Mouse (Mus musculus) CH12.LX (cell line): ENCODE measurements around the gene Vps37c. TPM values are rescaled to one million over a fixed set of nuclear protein-coding genes. Genes with fewer than 3 reads are reported as not detected.
A peak's percentile ranks its signal among the peaks of the same experiment; 100 is the strongest.

Experiments used
- DNase-seq: peaks from one replicate; pipeline ENCODE4 v3.0.0-alpha.2; 2013; ENCODE audit errors: extremely low read depth
- H3K27ac ChIP-seq: 2 replicates; pipeline ENCODE4 v1.5.1; 2012; ENCODE audit warnings: low read depth, mild to moderate bottlenecking, control low read depth, moderate library complexity; ENCODE audit not compliant: insufficient read depth
- H3K27me3 ChIP-seq: replicated peaks from 2 replicates; pipeline ENCODE3; 2012; ENCODE audit warnings: inconsistent platforms
- H3K36me3 ChIP-seq, 2 experiments: replicated peaks in 1 of 2; 2 replicates each; pipeline versions ENCODE3 to v1.6.1; 2012; ENCODE audit warnings: inconsistent platforms in 1 of 2, low read length in 1 of 2, mild to moderate bottlenecking in 1 of 2, mixed read lengths in 1 of 2, moderate library complexity in 1 of 2; ENCODE audit not compliant: control insufficient read depth in 1 of 2, insufficient read depth in 1 of 2
- H3K4me1 ChIP-seq, 2 experiments: 2 replicates each; pipeline ENCODE4 v1.6.1; 2012; ENCODE audit warnings: inconsistent platforms in 1 of 2, moderate library complexity in 1 of 2; ENCODE audit not compliant: insufficient read depth in 2 of 2, control insufficient read depth in 1 of 2
- H3K4me2 ChIP-seq: 2 replicates; pipeline ENCODE4 v1.6.1; 2012; ENCODE audit warnings: low read depth, mild to moderate bottlenecking, control low read depth; ENCODE audit not compliant: poor library complexity, insufficient read depth, severe bottlenecking
- H3K4me3 ChIP-seq, 3 experiments: fragments of 150-350 bp in 1 of 3; sonication (generic) in 1 of 3; replicated peaks in 1 of 3; 2 replicates each; pipeline versions ENCODE3 to v1.5.1; 2011 to 2012; ENCODE audit warnings: low read depth in 2 of 3, low read length in 2 of 3, mild to moderate bottlenecking in 2 of 3, moderate library complexity in 2 of 3, control low read depth in 1 of 3, improper control_type of control experiment in 1 of 3, inconsistent platforms in 1 of 3, mixed read lengths in 1 of 3; ENCODE audit not compliant: poor library complexity in 1 of 3
- H3K79me2 ChIP-seq: replicated peaks from 2 replicates; pipeline ENCODE4 v1.6.1; 2012; ENCODE audit warnings: mild to moderate bottlenecking, moderate library complexity; ENCODE audit not compliant: control insufficient read depth, poor library complexity, insufficient read depth, severe bottlenecking; ENCODE audit errors: extremely low read depth
- H3K9ac ChIP-seq: 2 replicates; pipeline ENCODE4 v1.6.1; 2012; ENCODE audit warnings: low read depth, mild to moderate bottlenecking, control low read depth, moderate library complexity; ENCODE audit not compliant: insufficient read depth
- H3K9me3 ChIP-seq: replicated peaks from 2 replicates; pipeline ENCODE3; 2012; ENCODE audit warnings: low read length, inconsistent platforms, mixed read lengths
- BHLHE40 ChIP-seq: IDR thresholded peaks from 2 replicates; pipeline ENCODE4 v1.6.1; 2011; ENCODE audit warnings: mild to moderate bottlenecking, low read depth, low read length, improper control_type of control experiment
- CHD1 ChIP-seq: IDR thresholded peaks from 2 replicates; pipeline ENCODE4 v1.6.1; 2012; ENCODE audit warnings: low read depth, low read length, improper control_type of control experiment, inconsistent platforms
- CHD2 ChIP-seq: IDR thresholded peaks from 2 replicates; pipeline ENCODE4 v1.6.1; 2011; ENCODE audit warnings: low read length, improper control_type of control experiment
- CTCF ChIP-seq, 2 experiments: IDR thresholded peaks in 1 of 2; conservative IDR thresholded peaks in 1 of 2; 2 replicates each; pipeline ENCODE4 v1.5.1; 2011 to 2012; ENCODE audit warnings: low read depth in 2 of 2, low read length in 2 of 2, improper control_type of control experiment in 1 of 2, inconsistent platforms in 1 of 2, mild to moderate bottlenecking in 1 of 2, moderate library complexity in 1 of 2
- ELF1 ChIP-seq: IDR thresholded peaks from 2 replicates; pipeline ENCODE4 v1.6.1; 2014; ENCODE audit warnings: low read depth, mild to moderate bottlenecking, inconsistent platforms, low read length, improper control_type of control experiment
- ETS1 ChIP-seq: conservative IDR thresholded peaks from 2 replicates; pipeline ENCODE4 v1.6.1; 2012; ENCODE audit warnings: low read depth, mild to moderate bottlenecking, inconsistent platforms, low read length, improper control_type of control experiment, moderate library complexity
- HCFC1 ChIP-seq: IDR thresholded peaks from 2 replicates; pipeline ENCODE4 v1.6.1; 2012; ENCODE audit warnings: low read depth, mild to moderate bottlenecking, inconsistent platforms, low read length, improper control_type of control experiment
- IRF4 ChIP-seq: IDR thresholded peaks from 2 replicates; pipeline ENCODE4 v1.6.1; 2014; ENCODE audit warnings: low read depth, mild to moderate bottlenecking, inconsistent platforms, low read length, improper control_type of control experiment
- JUND ChIP-seq: conservative IDR thresholded peaks from 2 replicates; pipeline ENCODE4 v1.6.1; 2011; ENCODE audit warnings: low read depth, low read length, improper control_type of control experiment
- KAT2A ChIP-seq: IDR thresholded peaks from 2 replicates; pipeline ENCODE4 v1.6.1; 2012; ENCODE audit warnings: low read length, improper control_type of control experiment, inconsistent platforms; ENCODE audit not compliant: insufficient replicate concordance
- MAX ChIP-seq: IDR thresholded peaks from 2 replicates; pipeline ENCODE4 v1.6.1; 2011; ENCODE audit warnings: low read length, improper control_type of control experiment
- MAZ ChIP-seq: IDR thresholded peaks from 2 replicates; pipeline ENCODE4 v1.6.1; 2012; ENCODE audit warnings: low read depth, mild to moderate bottlenecking, inconsistent platforms, low read length, improper control_type of control experiment, moderate library complexity
- MEF2A ChIP-seq: IDR thresholded peaks from 2 replicates; pipeline ENCODE4 v1.6.1; 2014; ENCODE audit warnings: low read depth, mild to moderate bottlenecking, inconsistent platforms, low read length, improper control_type of control experiment, borderline replicate concordance
- MXI1 ChIP-seq: IDR thresholded peaks from 2 replicates; pipeline ENCODE4 v1.6.1; 2011; ENCODE audit warnings: mild to moderate bottlenecking, low read depth, low read length, improper control_type of control experiment
- PAX5 ChIP-seq: IDR thresholded peaks from 2 replicates; pipeline ENCODE4 v1.6.1; 2012; ENCODE audit warnings: low read length, inconsistent platforms, mixed read lengths
- RCOR1 ChIP-seq: conservative IDR thresholded peaks from 2 replicates; pipeline ENCODE4 v1.6.1; 2012; ENCODE audit warnings: low read depth, mild to moderate bottlenecking, inconsistent platforms, low read length, improper control_type of control experiment
- TBP ChIP-seq: conservative IDR thresholded peaks from 2 replicates; pipeline ENCODE4 v1.6.1; 2011; ENCODE audit warnings: low read depth, low read length, improper control_type of control experiment
- TCF12 ChIP-seq: IDR thresholded peaks from 2 replicates; pipeline ENCODE4 v1.6.1; 2014; ENCODE audit warnings: low read depth, mild to moderate bottlenecking, inconsistent platforms, low read length, improper control_type of control experiment
- UBTF ChIP-seq: IDR thresholded peaks from 2 replicates; pipeline ENCODE4 v1.6.1; 2012; ENCODE audit warnings: low read depth, mild to moderate bottlenecking, inconsistent platforms, low read length, improper control_type of control experiment, moderate library complexity
- USF1 ChIP-seq: IDR thresholded peaks from 2 replicates; pipeline ENCODE4 v1.6.1; 2014; ENCODE audit warnings: low read depth, mild to moderate bottlenecking, inconsistent platforms, low read length, improper control_type of control experiment
- ZC3H11A ChIP-seq: IDR thresholded peaks from 2 replicates; pipeline ENCODE4 v1.6.1; 2012; ENCODE audit warnings: low read depth, mild to moderate bottlenecking, inconsistent platforms, low read length, improper control_type of control experiment
- ZKSCAN1 ChIP-seq: IDR thresholded peaks from 2 replicates; pipeline ENCODE4 v1.6.1; 2012; ENCODE audit warnings: low read depth, inconsistent platforms, low read length, improper control_type of control experiment, borderline replicate concordance
- ZMIZ1 ChIP-seq: IDR thresholded peaks from 2 replicates; pipeline ENCODE4 v1.6.1; 2012; ENCODE audit warnings: low read depth, mild to moderate bottlenecking, inconsistent platforms, low read length, improper control_type of control experiment
- ZNF384 ChIP-seq: IDR thresholded peaks from 2 replicates; pipeline ENCODE4 v1.6.1; 2012; ENCODE audit warnings: low read depth, low read length, improper control_type of control experiment, inconsistent platforms
- dilution Hi-C: fragments of 300-500 bp; cut with MboI; formaldehyde crosslinking; loops from 2 replicates; pipeline ENCODE4 v1.14.3; 2020; ENCODE audit warnings: low sequenced_read_pairs; ENCODE audit not compliant: extremely low pct_unique_long_range_greater_than_20kb, extremely low pct_ligation_motif_present
- in situ Hi-C: fragments of 300-500 bp; cut with MboI; formaldehyde crosslinking; loops from 3 replicates; pipeline ENCODE4 v1.14.3; 2019; ENCODE audit warnings: low sequenced_read_pairs, low pct_ligation_motif_present, low pct_unique_long_range_greater_than_20kb, mixed read lengths
- polyA plus RNA-seq: library from polyadenylated mRNA; unstranded; fragments of >175 nt; gene quantifications from 2 replicates; pipeline ENCODE4 v1.2.1, GENCODE M21; 2012; ENCODE audit warnings: low read depth; ENCODE audit not compliant: insufficient read length
- total RNA-seq, 2 experiments: library from RNA; depleted of rRNA; stranded (reverse); fragments of 300-350 nt in 1 of 2; fragments of >200 nt in 1 of 2; gene quantifications; 2 replicates each; pipeline ENCODE4 v1.2.3; 2012 to 2014

Vps37c gene
- total and polyA plus RNA-seq, 3 experiments: 6.2 to 13.0 (median 9.5) TPM

DNA sequence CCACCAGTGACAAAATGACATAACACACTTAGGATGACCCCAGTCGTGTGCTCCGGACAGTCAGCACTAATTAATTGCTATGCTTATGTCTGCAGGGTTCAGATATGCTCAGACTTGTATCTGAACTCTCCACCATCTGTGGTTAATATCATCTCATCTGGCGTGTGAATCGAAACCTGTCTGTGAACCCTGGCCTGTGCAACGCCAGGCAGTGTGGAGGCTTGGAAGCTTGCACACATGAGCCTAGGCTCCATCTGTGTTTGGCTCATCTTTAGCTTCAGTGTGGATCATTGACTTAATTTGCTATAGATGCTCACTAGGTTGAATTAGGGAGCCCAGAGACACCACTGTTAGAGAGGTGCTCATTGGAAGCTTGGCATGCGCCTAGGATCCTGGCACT, 73.9 kb downstream of the Vps37c start:
- Histone ChIP-seq H3K9me3 (no peaks in the 10 kb centered on the region), H3K27me3 (no peaks in the 10 kb centered on the region), H3K9ac (no peak overlapping the region), H3K4me1 (peaks cover 48 to 89% of the 10 kb centered on the region in 2 experiments), H3K4me3 (no peak overlapping the region)
- dilution Hi-C loops (no loop called here), in situ Hi-C loops (no loop called here)
- no peak for DNase-seq
- TF ChIP-seq CHD2: no peak
- no peak for TF ChIP-seq ZMIZ1
- TF ChIP-seq, all 38 proteins: peak for 0
- H3K27ac ChIP-seq: no peak overlapping the region
- H3K4me2 ChIP-seq: no peak overlapping the region
- peaks cover 0 to 56% of the 10 kb centered on the region in 2 experiments for H3K36me3 ChIP-seq
- no peaks in the 10 kb centered on the region for H3K79me2 ChIP-seq

DNA sequence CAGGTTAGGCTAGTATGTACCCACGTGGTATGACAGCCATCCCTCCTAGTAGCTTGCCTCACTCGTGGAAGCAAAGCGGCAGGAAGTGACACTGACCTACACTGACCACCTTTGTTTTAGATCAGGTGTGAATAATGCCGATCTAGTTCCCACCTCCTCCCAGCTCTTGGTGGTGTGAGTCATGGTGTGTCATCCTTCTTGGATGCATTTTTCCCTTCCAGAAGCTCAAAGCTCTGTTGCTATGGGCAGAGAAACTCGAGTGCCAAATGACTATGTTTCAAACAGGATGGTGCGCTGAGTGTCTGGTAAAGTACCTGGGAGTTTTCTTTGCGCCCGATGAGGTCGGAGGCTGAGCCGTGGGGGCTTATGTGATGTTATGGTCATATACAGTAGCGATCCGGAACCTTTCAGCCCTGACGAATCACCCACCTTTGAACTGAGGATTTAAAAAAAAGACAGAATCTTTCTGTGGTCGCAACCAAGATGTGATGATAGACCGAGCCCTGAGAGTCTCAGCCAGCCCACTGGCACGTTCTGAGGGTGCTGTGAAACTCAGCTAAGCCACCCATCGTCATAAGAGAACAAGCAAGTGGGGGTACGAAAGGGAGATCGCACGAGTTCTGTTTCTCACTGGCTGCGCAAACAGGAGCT, 75.0 kb downstream of the Vps37c start:
- H3K4me2 ChIP-seq: peak overlapping the region; percentile 87
- H3K9ac ChIP-seq: peak overlapping the region; percentile 33; the same call in 1 of the 2 replicates
- no peaks in the 10 kb centered on the region for H3K9me3 ChIP-seq
- dilution Hi-C loops: no loop called here
- peaks cover 0 to 60% of the 10 kb centered on the region in 2 experiments for H3K36me3 ChIP-seq
- no peaks in the 10 kb centered on the region for H3K79me2 ChIP-seq
- peak overlapping the region in 1 of 3 experiments; percentile 43 for H3K4me3 ChIP-seq
- DNase-seq: no peak
- in situ Hi-C loops: no loop called here
- TF ChIP-seq TBP: no peak
- TF ChIP-seq MXI1: no peak
- TF ChIP-seq TCF12: peak; percentile 32; the same call in 1 of the 2 replicates
- TF ChIP-seq JUND: no peak
- TF ChIP-seq MAX: no peak
- TF ChIP-seq CHD1: no peak
- peak; percentile 40; the same call in 1 of the 2 replicates for TF ChIP-seq MAZ
- TF ChIP-seq RCOR1: no peak
- TF ChIP-seq ZKSCAN1: no peak
- no peak for TF ChIP-seq CTCF (conservative IDR thresholded peaks at IDR 0.05 in 1 of 2, IDR thresholded peaks at IDR 0.05 in 1 of 2; ENCODE audit: low read depth in 2 of 2, low read length in 2 of 2)
- no peak for TF ChIP-seq USF1
- no peak for TF ChIP-seq HCFC1
- TF ChIP-seq PAX5: no peak
- TF ChIP-seq KAT2A: no peak
- no peak for TF ChIP-seq MEF2A
- peak; percentile 6; the same call in 1 of the 2 replicates for TF ChIP-seq ETS1
- TF ChIP-seq BHLHE40: peak; percentile 96
- TF ChIP-seq ZC3H11A: no peak
- peak; percentile 6; the same call in 1 of the 2 replicates for TF ChIP-seq IRF4
- TF ChIP-seq ELF1: no peak
- TF ChIP-seq ZNF384: 0 out of 2 replicates have a peak, but pooled peaks have one; percentile 18
- TF ChIP-seq UBTF: no peak
- TF ChIP-seq, all 38 proteins: peak for 6
- H3K4me1 ChIP-seq: peaks cover 38 to 87% of the 10 kb centered on the region in 2 experiments
- no peaks in the 10 kb centered on the region for H3K27me3 ChIP-seq
- peak overlapping the region; percentile 61 for H3K27ac ChIP-seq
